Mouse (Mus musculus): ENCODE data around the gene Iqcb1.

The Iqcb1 gene

DNA sequence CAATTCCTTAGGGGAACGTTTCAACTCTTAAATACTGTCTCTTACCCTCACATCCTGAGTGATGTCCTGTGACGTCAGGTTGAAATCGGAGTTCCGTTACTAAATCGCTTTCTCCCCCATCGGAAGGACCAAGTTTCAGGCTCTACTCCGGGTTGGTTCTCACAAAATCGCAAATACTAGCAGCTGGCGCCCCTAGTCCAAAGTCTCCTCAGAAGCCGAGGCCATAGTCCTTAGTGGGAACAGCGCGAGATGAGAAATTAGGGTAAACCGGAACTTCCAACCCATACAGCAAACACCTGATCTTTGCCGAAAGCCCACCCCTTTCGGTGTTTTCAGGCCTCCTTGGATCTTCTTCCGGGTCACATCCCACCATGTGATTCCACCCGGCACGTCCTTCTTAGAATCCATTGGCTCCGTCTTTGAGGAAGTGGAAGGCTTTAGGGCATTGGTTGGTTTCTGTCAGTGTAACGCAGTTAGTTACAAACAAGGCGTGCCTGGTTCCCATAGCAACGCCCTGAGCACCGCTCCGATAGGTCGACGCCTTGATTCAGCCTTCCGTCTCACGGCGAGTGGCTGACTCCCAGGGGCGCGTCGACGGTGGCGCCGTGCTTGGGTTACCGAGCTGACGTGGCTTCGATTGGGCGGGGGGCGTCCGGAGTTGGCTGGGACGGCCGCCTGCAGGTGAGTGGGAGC, 46.5 kb downstream of the Iqcb1 start, which contains the start of the genes Eaf2 and Golgb1:
Eaf2 (minus strand) TSS at position 421 of the 693 bp plus-strand sequence.
Golgb1 (plus strand) TSS at position 558 of the 693 bp plus-strand sequence.
- in situ Hi-C loops (cut with MboI; ENCODE audit: low sequenced_read_pairs) = no loop called here

- in situ Hi-C loops (cut with MboI; ENCODE audit: low sequenced_read_pairs) = no loop called here
These were observed 47.2 kb downstream of the Iqcb1 start for GRCm38 (mm10) chr16:36875276-36875851.

GRCm38 (mm10) chr16:36877316-36877715, 49.1 kb downstream of the Iqcb1 start:
- in situ Hi-C loops (cut with MboI; ENCODE audit: low sequenced_read_pairs) = no loop called here

DNA sequence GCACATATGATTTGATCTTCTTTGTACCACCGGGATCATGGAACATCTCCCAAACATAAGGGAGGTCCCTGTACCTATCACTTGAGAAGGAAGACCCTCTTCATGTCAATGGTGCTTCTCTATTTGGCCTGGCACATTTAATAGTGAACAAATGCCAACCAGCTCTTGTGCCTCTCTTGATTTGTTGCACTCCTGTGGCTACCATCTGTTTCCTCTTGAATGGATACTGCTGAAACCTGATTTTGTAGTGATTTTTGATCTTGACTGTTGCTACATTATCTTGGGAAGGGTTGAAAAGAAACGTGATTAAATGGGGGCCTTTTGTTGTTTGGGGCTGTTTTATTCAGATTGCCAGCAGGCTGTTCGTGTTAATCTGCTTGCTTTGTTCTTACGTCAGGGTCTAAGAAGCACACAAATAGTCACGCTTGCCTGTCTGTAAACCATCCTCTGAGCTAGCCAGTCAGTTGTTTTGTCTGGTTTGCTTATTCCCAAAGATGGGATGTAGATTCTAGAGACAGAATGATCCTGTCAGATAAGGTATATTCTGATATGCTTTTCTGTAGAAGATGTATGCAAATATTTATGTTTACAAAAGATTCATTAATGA, 54.7 kb downstream of the Iqcb1 start:
- in situ Hi-C loops (cut with MboI; ENCODE audit: low sequenced_read_pairs) = no loop called here

- in situ Hi-C loops (cut with MboI; ENCODE audit: low sequenced_read_pairs) = no loop called here
These were observed 56.7 kb downstream of the Iqcb1 start for GRCm38 (mm10) chr16:36884881-36885280.

DNA sequence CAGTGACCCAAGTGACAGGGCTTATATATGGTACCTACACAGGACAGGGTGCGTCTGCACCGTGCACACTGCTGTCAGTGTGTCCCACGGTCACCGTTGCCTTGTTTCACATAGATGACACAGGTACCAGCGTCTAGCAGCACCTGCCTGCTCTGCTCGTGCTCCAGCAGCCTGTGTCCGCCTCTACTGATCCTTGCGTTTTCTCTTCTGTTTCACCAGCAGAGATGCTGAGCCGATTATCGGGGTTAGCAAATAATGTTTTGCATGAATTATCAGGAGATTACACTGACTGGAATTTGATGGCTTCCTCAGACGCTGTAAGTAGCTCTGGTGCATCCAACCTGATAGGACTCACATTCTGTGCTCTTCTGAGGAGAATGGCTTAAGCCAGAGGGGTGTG, 57.7 kb downstream of the Iqcb1 start:
- in situ Hi-C loops (cut with MboI; ENCODE audit: low sequenced_read_pairs) = no loop called here

- in situ Hi-C loops (cut with MboI; ENCODE audit: low sequenced_read_pairs) = no loop called here
These were observed 59.4 kb downstream of the Iqcb1 start for GRCm38 (mm10) chr16:36887546-36887945.

DNA sequence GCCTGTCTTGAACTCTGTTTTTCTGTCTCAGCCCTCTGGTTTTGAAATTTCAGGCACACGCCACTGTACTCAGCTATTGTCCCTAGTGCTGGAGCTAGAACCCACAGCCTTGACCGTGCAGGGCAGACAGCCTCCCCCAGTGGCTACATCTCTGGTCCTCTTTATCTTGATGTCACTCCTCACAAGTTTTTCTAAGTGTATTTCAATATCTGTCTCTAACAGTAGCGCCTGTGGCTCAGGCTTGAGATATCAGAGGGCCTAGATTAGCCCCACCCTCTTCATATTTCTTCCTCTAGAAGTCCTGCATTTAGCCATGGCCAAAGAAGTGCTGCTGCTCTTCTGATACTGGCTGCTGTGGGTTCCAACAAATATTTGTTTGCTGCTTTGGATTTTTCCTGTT, 62.4 kb downstream of the Iqcb1 start:
- in situ Hi-C loops (cut with MboI; ENCODE audit: low sequenced_read_pairs) = loop anchor here (5.0 kb wide), 1 partner anchor 107 kb away; no protein-coding TSS in a partner anchor

DNA sequence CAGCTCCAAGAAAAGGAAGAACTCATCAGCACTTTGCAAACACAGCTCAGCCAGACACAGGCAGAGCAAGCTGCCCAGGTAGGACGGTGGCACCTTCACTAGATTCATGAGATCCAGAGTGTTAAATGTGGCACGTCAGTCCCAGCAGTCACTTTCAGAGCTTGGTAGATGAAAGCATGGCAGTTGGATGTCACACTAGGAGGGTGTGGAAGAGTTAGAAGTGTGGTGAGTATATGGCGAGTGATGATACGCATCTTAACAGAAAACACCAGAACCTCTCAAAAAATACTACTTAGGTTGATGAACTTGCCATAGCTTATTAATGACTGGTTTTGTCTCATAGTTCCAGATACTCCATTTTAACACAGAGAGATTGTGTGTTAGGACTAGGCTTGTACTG, 63.2 kb downstream of the Iqcb1 start:
- in situ Hi-C loops (cut with MboI; ENCODE audit: low sequenced_read_pairs) = loop anchor here (5.0 kb wide), 1 partner anchor 106 kb away; no protein-coding TSS in a partner anchor

GRCm38 (mm10) chr16:36893317-36893716, 65.1 kb downstream of the Iqcb1 start:
- in situ Hi-C loops (cut with MboI; ENCODE audit: low sequenced_read_pairs) = loop anchor here (5.0 kb wide), 1 partner anchor 104 kb away; no protein-coding TSS in a partner anchor

- in situ Hi-C loops (cut with MboI; ENCODE audit: low sequenced_read_pairs) = no loop called here
These were observed 68.5 kb downstream of the Iqcb1 start for GRCm38 (mm10) chr16:36896712-36897111.

DNA sequence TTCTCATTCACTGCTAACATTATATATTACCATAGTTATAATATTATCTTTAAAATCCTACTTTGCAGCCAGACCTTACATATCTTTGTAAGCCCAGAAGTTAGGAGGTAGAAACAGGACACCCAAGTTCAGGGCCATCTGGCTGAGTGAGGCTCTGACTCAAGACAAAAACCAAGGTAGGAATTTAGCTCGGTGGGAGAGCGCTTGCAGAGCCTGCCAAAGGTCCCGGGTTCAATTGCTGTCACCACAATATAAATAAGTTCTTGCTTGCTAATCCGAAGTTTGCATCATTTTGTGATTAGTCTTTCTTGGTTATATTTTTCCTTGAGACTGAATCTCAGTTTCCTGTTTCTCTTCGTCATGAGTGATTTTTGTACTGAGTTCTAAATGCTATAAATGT, 75.0 kb downstream of the Iqcb1 start:
- in situ Hi-C loops (cut with MboI; ENCODE audit: low sequenced_read_pairs) = no loop called here

DNA sequence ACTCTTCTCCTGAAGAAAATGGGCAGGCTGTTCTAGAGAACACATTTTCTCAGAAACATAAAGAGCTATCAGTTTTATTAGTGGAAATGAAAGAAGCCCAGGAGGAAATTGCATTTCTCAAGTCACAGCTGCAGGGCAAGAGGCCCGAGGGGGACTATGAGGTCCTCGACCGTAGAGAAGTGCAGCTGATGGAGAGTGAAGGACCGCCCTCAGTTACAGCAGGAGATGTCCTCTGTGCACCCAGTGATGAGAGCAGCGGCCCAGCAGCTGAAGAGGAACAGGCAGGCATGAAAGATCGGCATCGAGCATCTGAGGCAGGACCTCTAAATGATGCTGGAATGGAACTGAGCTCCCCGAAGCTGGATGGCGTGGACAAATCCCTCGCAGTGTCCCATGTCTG, 83.7 kb downstream of the Iqcb1 start:
- in situ Hi-C loops (cut with MboI; ENCODE audit: low sequenced_read_pairs) = no loop called here

- in situ Hi-C loops (cut with MboI; ENCODE audit: low sequenced_read_pairs) = no loop called here
These were observed 84.1 kb downstream of the Iqcb1 start for GRCm38 (mm10) chr16:36912311-36912710.

DNA sequence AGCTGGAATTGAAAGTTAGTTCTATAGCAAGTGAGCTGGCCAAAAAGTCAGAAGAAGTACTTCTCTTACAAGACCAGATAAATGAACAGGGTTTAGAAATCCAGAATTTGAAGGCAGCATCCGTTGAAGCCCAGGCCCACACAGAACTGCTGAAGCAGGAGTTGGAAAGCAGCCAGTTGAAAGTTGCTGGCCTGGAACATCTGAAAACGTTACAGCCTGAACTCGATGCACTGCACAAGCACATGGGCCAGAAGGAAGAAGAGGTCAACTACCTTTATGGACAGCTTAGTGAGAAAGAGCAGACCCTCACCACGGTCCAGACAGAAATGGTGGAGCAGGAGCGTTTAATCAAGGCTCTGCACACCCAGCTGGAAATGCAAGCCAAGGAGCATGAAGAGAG, 86.0 kb downstream of the Iqcb1 start:
- in situ Hi-C loops (cut with MboI; ENCODE audit: low sequenced_read_pairs) = no loop called here

DNA sequence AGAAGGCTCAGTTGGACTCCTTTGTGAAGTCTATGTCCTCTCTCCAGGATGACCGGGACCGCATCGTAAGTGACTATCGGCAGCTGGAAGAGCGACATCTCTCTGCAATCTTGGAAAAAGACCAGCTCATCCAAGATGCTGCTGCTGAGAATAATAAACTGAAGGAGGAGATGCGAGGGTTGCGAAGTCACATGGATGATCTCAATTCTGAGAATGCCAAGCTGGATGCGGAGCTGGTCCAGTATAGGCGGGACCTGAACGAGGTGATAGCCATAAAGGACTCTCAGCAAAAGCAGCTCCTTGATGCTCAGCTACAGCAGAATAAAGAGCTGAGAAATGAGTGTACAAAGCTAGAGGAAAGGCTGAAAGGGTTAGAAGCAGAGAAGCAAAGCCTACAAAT, 90.3 kb downstream of the Iqcb1 start:
- in situ Hi-C loops (cut with MboI; ENCODE audit: low sequenced_read_pairs) = no loop called here

DNA sequence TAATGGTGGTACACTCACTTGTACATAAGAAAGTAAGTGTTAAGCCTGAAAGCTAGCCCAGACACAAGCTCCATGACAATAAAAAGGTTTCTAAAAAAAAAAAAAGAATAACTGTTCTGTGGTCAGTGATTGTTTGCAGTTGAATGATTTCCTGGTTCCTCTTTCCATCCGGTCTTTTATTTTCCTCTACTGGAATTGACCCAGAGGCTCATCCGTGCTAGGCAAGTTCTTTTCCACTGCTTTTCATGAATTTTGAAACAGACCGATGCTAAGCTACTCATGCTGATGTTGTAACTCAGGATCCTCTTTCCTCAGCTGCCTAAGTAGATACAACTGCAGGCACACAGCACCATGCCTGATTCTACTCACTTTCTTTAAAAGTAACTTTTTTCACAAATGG, 92.2 kb downstream of the Iqcb1 start:
- in situ Hi-C loops (cut with MboI; ENCODE audit: low sequenced_read_pairs) = no loop called here

GRCm38 (mm10) chr16:36921067-36921613, 93.0 kb downstream of the Iqcb1 start:
- in situ Hi-C loops (cut with MboI; ENCODE audit: low sequenced_read_pairs) = no loop called here

- in situ Hi-C loops (cut with MboI; ENCODE audit: low sequenced_read_pairs) = no loop called here
These were observed 93.8 kb downstream of the Iqcb1 start for GRCm38 (mm10) chr16:36921980-36922379.
